Mouse (Mus musculus): ENCODE data around the gene Rab30. TPM values are rescaled to one million over a fixed set of nuclear protein-coding genes. Genes with fewer than 3 reads are reported as not detected.
A peak's percentile ranks its signal among the peaks of the same experiment; 100 is the strongest.

The Rab30 gene
- total RNA-seq, 2 experiments from 2014 or later = 15.8 to 30.4 TPM

- no peak for ATAC-seq (replicated peaks; ENCODE audit: low FRiP score, poor library complexity, severe bottlenecking)
Measured at GRCm38 (mm10) chr7:92827981-92828380, 86.6 kb downstream of the Rab30 start.

DNA sequence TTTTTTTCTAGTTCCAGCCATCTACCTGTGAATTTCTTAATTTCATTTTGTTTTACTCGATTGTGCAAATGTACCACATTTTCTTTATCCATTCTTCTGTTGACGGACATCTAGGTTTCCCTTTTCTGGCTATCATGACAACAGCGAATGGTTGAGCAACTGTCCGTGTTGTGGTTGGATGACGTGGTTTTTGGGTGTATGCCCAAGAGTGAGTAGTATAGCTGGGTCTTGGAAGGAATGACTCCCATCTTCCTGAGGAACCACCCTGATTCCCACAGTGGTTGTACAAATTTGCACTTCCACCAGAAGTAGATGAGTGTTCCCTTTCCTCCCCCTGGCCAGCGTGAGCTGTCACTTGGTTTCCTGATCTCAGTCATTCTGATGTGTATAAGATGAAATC is 91.0 kb downstream of the Rab30 start:
- ATAC-seq (replicated peaks; ENCODE audit: low FRiP score, poor library complexity, severe bottlenecking) = no peak

DNA sequence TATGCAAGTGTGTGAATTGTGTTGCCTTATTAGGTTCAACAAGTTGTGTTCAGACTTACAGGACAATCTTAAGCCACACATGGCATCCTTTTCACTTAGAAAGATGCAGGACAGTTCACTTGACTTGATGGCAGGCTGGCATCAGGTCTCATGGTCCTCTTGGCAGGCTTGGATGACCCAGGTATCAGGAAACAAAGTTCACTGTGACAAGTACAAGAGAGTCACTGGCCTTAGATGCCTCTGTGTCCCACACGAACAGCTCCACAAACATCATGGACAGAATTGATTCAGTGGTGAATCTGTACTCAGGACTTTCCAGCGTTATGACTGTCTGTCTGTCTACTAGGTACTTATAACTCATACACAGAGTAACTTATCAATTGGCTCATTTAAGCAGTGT is 93.0 kb downstream of the Rab30 start:
- ATAC-seq (replicated peaks; ENCODE audit: low FRiP score, poor library complexity, severe bottlenecking) = no peak

DNA sequence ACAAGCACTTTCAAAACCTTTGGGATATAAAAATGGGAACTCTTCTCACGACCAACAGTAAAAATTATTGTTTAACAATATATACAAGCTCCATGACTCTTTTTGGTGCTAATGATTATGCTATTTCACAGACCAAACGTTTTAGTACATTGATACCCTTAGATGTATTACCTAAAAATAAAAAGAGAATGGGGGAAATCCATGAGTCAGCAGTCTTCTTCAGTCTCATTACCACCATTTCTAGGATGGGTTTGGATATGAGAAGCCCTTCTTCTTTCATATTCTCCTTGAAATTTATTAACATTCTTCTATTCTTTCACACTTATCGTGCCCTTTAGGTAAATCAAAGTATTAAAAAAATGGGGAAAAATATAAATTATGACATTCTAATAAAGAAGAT is 95.0 kb downstream of the Rab30 start:
- no peak for ATAC-seq (replicated peaks; ENCODE audit: low FRiP score, poor library complexity, severe bottlenecking)

GRCm38 (mm10) chr7:92837226-92837625 is 95.8 kb downstream of the Rab30 start:
- no peak for ATAC-seq (replicated peaks; ENCODE audit: low FRiP score, poor library complexity, severe bottlenecking)

DNA sequence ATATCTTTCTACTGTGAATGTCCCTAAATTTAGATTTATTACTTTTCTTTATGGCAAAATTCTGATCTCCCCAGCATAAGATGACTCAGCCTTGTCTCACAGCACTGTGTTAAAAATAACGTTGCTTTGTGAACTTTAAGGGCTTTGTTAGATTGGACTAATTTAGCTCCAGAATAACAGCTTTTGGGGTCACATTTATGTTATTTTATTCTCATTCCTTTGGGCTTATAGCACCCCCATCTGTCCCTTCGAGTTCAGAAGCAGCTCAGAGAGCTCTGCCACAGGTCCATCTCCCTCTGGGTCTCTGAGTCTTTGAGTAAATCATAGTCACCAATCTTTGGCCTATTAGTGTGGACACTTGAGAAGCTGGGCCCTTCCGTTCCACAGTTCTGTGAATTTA is 96.5 kb downstream of the Rab30 start:
- no peak for ATAC-seq (replicated peaks; ENCODE audit: low FRiP score, poor library complexity, severe bottlenecking)

DNA sequence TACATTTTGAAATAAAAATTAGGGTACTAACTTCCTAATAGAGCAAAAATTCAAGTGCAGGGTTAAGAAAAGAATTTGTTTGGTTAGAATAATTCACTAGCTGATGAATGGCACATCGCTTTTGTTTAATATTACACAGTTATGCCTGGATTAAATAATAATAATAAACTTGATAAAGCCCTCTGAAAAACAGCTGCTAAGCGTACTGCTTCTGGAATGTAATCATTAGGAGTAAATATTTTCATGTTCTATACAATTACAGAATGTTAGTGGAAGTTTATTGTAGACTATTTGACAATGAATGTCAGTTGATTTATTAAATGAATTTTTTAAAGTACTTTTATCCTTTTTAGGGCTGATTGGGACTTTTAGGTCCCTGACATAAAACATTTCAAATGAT is 100.9 kb downstream of the Rab30 start:
- no peak for ATAC-seq (replicated peaks; ENCODE audit: low FRiP score, poor library complexity, severe bottlenecking)

GRCm38 (mm10) chr7:92848246-92848645 is 106.8 kb downstream of the Rab30 start:
- no peak for ATAC-seq (replicated peaks; ENCODE audit: low FRiP score, poor library complexity, severe bottlenecking)

DNA sequence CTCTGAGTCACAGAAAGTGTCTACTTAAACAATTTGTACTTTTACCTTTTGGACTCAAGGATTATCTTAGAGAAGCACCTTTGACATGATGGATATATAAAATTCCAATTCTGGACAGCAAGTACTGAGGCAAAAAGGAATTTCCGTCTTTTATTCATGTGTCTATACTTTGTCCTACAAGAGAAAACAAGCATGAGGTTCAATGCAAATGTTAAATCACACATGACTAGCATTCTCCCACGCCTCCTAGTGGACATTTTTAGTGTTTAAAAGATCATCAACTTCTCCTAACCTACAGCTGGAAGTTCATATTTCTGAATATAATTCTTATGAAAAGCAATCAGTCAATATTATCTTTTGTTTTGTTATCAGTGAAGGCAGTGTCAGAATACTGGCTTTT is 125.1 kb downstream of the Rab30 start:
- ATAC-seq (replicated peaks; ENCODE audit: low FRiP score, poor library complexity, severe bottlenecking) = 0 out of 2 replicates have a peak, but pooled peaks have one; percentile 63

DNA sequence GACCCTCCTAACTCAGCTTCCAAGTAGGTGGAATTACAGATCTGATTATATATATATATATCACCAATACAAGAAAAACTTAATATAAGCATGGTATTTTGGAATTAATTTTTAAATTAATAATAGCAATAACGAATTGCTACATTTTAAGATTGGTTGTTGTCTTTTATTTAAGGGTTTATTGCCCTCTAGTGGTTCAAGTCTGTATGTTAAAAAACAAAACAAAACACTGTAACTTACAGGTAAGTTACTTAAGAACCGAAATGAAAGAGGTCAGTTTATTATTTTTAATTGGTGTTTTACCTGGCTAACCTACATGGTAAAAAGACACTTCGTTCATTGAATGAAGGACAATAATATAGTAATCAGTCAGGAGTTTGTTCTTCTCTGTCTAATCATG is 128.8 kb downstream of the Rab30 start:
- ATAC-seq (replicated peaks; ENCODE audit: low FRiP score, poor library complexity, severe bottlenecking) = no peak

DNA sequence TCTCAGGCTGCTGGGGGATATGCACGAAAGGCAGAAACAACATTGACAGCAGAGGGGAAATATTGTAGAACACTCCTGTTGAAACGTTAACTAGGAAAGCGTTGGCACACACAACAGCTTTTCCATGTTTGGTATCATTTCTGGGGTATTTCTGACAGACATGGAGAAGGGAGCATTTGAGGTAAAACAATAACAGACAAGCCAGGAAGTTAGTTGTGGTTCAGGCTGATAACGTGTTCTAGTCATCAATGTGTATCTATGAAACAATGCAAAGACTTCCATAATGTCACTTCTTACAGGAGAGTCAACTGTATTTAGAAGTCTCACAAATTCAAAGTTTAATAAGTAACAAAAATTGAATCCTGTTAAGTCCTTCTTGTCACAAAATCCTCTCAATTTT is 130.2 kb downstream of the Rab30 start:
- ATAC-seq (replicated peaks; ENCODE audit: low FRiP score, poor library complexity, severe bottlenecking) = no peak

GRCm38 (mm10) chr7:92874116-92874675 is 132.8 kb downstream of the Rab30 start, which contains the start of the genes Ddias and Prcp:
Ddias (minus strand) TSS chr7:92874247.
Prcp (plus strand) TSS chr7:92874470.
- ATAC-seq (replicated peaks; ENCODE audit: low FRiP score, poor library complexity, severe bottlenecking) = peak; percentile 74

- peak; percentile 82 for ATAC-seq (replicated peaks; ENCODE audit: low FRiP score, poor library complexity, severe bottlenecking)
Measured at GRCm38 (mm10) chr7:92874761-92875408, 133.5 kb downstream of the Rab30 start.

GRCm38 (mm10) chr7:92876066-92876465 is 134.7 kb downstream of the Rab30 start:
- ATAC-seq (replicated peaks; ENCODE audit: low FRiP score, poor library complexity, severe bottlenecking) = no peak

DNA sequence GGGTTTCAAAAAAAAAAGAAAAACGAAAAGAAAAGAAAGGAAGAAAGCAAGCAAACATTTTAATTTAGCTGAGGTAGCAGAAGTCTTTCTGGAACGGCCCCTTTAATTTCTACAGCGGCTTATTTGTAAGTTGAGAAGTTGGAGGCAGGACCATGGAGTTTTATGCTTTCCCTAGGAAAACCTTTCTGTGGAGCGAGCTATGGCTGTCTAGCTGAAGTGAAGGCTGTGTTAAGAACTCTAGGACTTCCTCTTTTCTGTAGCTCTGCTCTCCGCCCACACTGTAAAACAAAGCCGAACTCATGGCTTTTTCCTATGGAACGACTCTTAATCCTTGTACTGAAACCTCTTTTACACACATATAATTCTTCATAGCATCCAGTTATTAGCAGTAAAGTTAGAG is 135.1 kb downstream of the Rab30 start:
- no peak for ATAC-seq (replicated peaks; ENCODE audit: low FRiP score, poor library complexity, severe bottlenecking)

- ATAC-seq (replicated peaks; ENCODE audit: low FRiP score, poor library complexity, severe bottlenecking) = no peak
Measured at GRCm38 (mm10) chr7:92878575-92879285, 137.3 kb downstream of the Rab30 start.

DNA sequence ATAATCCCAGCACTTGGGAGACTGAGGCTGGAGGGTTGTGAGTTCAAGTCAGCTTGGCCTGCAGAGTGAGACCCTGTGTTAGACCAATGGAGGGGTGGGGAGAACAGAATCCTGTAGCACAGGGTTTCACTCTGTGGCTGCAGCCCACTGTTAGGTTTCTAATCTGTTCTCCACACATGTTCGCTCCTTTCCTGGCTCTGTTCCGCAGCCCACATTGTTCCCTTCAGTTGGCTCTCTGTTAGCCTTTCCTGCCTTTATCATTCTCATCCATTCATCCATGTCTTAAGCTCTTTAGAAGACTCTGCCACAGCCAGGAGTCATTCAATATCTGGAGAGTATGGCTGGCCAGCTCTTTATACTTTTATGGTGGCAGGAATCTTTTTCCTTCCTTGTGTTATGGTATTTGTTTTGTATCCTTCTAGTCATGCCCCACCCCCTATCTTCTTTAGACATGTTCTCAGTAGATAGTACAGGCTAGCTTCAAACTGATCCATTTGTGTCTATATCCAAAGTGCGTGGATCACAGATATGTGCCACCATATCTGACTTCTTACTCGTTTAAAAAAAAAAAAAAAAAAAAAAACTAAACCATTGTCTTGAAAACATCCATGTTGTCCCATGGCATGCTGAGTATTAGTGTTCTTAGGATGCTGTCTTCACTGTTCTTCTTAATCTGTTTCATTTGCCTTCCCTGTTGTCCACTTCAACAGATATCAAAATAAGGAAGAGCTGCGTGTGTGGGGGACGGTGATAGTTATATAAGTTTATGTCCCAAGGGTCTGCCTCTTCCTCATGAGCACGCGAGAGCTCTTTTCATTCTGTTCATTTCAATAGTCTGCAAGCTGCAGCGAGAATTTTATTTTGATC is 142.7 kb downstream of the Rab30 start:
- peak; percentile 47; the same call in 1 of the 2 replicates for ATAC-seq (replicated peaks; ENCODE audit: low FRiP score, poor library complexity, severe bottlenecking)

- ATAC-seq (replicated peaks; ENCODE audit: low FRiP score, poor library complexity, severe bottlenecking) = no peak
Measured at GRCm38 (mm10) chr7:92884998-92885660, 143.7 kb downstream of the Rab30 start.

DNA sequence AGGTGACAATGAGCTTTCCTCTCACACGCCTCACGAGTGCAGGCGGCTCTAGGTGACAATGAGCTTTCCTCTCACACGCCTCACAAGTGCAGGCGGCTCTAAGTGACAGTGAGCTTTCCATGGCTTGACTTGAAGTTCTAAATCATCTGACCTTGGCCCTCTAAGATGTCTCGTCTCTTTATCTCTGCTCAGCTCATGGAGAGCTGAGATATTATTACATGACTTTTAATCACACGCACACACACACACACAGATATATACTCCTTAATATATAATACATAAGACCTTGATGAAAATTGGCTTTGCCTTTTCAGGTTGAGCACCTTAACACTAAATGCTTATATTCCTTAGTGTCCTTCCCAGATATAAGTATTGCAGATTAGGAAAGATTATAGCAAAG is 145.4 kb downstream of the Rab30 start:
- ATAC-seq (replicated peaks; ENCODE audit: low FRiP score, poor library complexity, severe bottlenecking) = peak; percentile 63

DNA sequence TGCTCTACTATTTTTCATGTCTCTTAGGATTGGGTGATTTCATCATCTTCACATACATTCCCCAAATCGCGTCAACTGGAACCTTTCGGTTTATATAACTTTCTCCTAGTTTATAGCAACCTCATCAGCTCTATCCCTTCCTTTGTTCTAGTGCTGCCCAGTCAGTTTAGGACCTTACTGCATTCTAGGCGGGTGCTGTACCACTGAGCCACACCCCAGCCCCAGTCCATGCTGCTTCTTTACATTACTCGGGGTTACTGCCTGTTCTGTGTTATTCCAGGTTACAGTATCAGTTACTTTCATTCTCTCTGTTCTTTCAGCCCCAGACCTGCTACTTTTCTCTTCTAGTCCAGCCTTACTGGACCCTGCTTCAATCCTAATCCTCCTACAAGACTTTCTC is 145.8 kb downstream of the Rab30 start:
- ATAC-seq (replicated peaks; ENCODE audit: low FRiP score, poor library complexity, severe bottlenecking) = peak; percentile 61

Measured in erythroblast, adult 5-6 weeks (primary cell).